Comparison of ENCODE assay signal across 14 mouse cellular contexts in the genomic region with DNA sequence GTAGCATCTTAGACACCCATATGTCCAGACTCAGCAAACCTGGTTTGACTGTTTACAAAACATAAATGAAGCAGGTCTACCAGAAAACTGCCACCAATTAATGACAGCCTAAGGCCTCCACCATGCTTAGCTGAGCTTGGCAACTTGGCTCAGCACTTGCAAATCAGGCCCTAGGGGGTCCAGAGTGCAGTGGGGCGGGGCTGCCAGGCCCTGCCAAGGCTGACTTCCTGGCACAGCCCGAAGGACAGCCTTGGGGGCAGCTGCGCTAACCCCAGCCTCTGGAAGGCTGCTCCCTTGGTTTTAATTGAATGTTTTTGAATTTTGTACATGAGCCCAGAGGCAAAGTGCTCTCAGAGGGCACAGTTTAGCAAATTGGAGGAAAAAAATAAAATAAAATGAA.
A peak's percentile ranks its signal among the peaks of the same experiment; 100 is the strongest.
DNase-seq lines count a peak whose midpoint lies in the region; ATAC-seq lines count a peak whose summit lies in the region.
"Had no signal": no experiment of that assay in that cellular context is flagged by ENCODE, and none has a peak within 500 bp of the region (broad histone marks: within the 10 kb centered on the region; RNA-seq: fewer than 3 reads in every experiment).

No protein-coding gene starts in this region.

- H3K27me3 ChIP-seq in kidney, embryonic 15.5 days = 0 out of 2 replicates have a peak, but pooled peaks cover 8% of the 10 kb centered on the region
- no peaks in the 10 kb centered on the region for H3K27me3 ChIP-seq in neural tube, embryonic 15.5 days (replicated peaks)
- H3K27me3 ChIP-seq in intestine, embryonic 16.5 days (replicated peaks; ENCODE audit: control insufficient read depth, insufficient read depth, low read length) = no peaks in the 10 kb centered on the region
- H3K27me3 ChIP-seq: embryonic facial prominence, embryonic 15.5 days; lung, embryonic 15.5 days; neural tube, embryonic 13.5 days; Patski had no signal

- peak; percentile 39 to 48 for DNase-seq in cerebellum, adult 18-20 months
- no peak for DNase-seq in cerebellum, adult 11 months
- DNase-seq in kidney, adult 11 months = peak; percentile 68
- DNase-seq in neural tube, embryonic 10.5 days (ENCODE audit: extremely low spot score, low spot score) = no peak
- peak; percentile 78 for DNase-seq in kidney, adult 9 months
- DNase-seq: gastrocnemius, postnatal 10 days had no signal

- H3K4me3 ChIP-seq in kidney, embryonic 15.5 days (replicated peaks) = no peak overlapping the region
- H3K4me3 ChIP-seq in neural tube, embryonic 15.5 days (replicated peaks) = no peak overlapping the region
- H3K4me3 ChIP-seq in intestine, embryonic 16.5 days (ENCODE audit: low read length) = no peak overlapping the region
- H3K4me3 ChIP-seq: embryonic facial prominence, embryonic 15.5 days; lung, embryonic 15.5 days; neural tube, embryonic 13.5 days had no signal

- H3K9me3 ChIP-seq in kidney, embryonic 15.5 days (replicated peaks) = no peaks in the 10 kb centered on the region
- no peaks in the 10 kb centered on the region for H3K9me3 ChIP-seq in neural tube, embryonic 15.5 days (replicated peaks)
- no peaks in the 10 kb centered on the region for H3K9me3 ChIP-seq in intestine, embryonic 16.5 days (ENCODE audit: control insufficient read depth, low read length)
- H3K9me3 ChIP-seq: embryonic facial prominence, embryonic 15.5 days; lung, embryonic 15.5 days; neural tube, embryonic 13.5 days had no signal

- H3K4me1 ChIP-seq in kidney, embryonic 15.5 days = no peaks in the 10 kb centered on the region
- peaks cover 17% of the 10 kb centered on the region for H3K4me1 ChIP-seq in neural tube, embryonic 15.5 days
- H3K4me1 ChIP-seq in intestine, embryonic 16.5 days (ENCODE audit: control insufficient read depth, insufficient read depth, low read length) = no peaks in the 10 kb centered on the region
- H3K4me1 ChIP-seq: embryonic facial prominence, embryonic 15.5 days; lung, embryonic 15.5 days had no signal

- no peaks in the 10 kb centered on the region for H3K36me3 ChIP-seq in kidney, embryonic 15.5 days
- H3K36me3 ChIP-seq in neural tube, embryonic 15.5 days = no peaks in the 10 kb centered on the region
- no peaks in the 10 kb centered on the region for H3K36me3 ChIP-seq in intestine, embryonic 16.5 days (ENCODE audit: control insufficient read depth, insufficient read depth, low read length)
- H3K36me3 ChIP-seq: embryonic facial prominence, embryonic 15.5 days; lung, embryonic 15.5 days; neural tube, embryonic 13.5 days had no signal

- no peak overlapping the region for H3K9ac ChIP-seq in kidney, embryonic 15.5 days
- no peak overlapping the region for H3K9ac ChIP-seq in neural tube, embryonic 15.5 days (replicated peaks)
- H3K9ac ChIP-seq in intestine, embryonic 16.5 days (ENCODE audit: low read depth, low read length) = no peak overlapping the region
- H3K9ac ChIP-seq: embryonic facial prominence, embryonic 15.5 days; lung, embryonic 15.5 days; neural tube, embryonic 13.5 days had no signal

- no peak for ATAC-seq in kidney, embryonic 15.5 days (replicated peaks; ENCODE audit: low FRiP score)
- no peak for ATAC-seq in neural tube, embryonic 15.5 days (ENCODE audit: low FRiP score)
- ATAC-seq in intestine, embryonic 16.5 days = no peak
- ATAC-seq: Patski had no signal

- 71% methylated on average over 3 of the region's 3 CpGs for WGBS in kidney, embryonic 15.5 days
- WGBS in neural tube, embryonic 15.5 days = 29% methylated on average over 3 of the region's 3 CpGs
- WGBS in intestine, embryonic 16.5 days = 61% methylated on average over 3 of the region's 3 CpGs

- H3K27ac ChIP-seq in kidney, embryonic 15.5 days = no peak overlapping the region
- H3K27ac ChIP-seq in neural tube, embryonic 15.5 days (replicated peaks) = 0 out of 2 replicates have a peak overlapping the region, but pooled peaks have one; percentile 3
- no peak overlapping the region for H3K27ac ChIP-seq in intestine, embryonic 16.5 days (ENCODE audit: low read length)
- H3K27ac ChIP-seq: embryonic facial prominence, embryonic 15.5 days; lung, embryonic 15.5 days; neural tube, embryonic 13.5 days had no signal

- H3K4me2 ChIP-seq in kidney, embryonic 15.5 days = no peak overlapping the region
- H3K4me2 ChIP-seq in neural tube, embryonic 15.5 days = no peak overlapping the region
- no peak overlapping the region for H3K4me2 ChIP-seq in intestine, embryonic 16.5 days (ENCODE audit: low read depth, low read length)
- H3K4me2 ChIP-seq: embryonic facial prominence, embryonic 15.5 days; liver, embryonic 11.5 days; lung, embryonic 15.5 days; neural tube, embryonic 13.5 days had no signal

Comparison
In these comparisons a context has a peak if more than half of its experiments do, and no peak if none do; other contexts are left out.
1. DNase-seq: peak in cerebellum, adult 18-20 months (2 of 2), kidney, adult 11 months (single experiment) and kidney, adult 9 months (single experiment); none in cerebellum, adult 11 months (single experiment) and neural tube, embryonic 10.5 days (single experiment).